Mouse (Mus musculus) lung, postnatal 0 days (tissue): Measurements from ENCODE around the gene Pgbd5.

Experiments used
- CTCF ChIP-seq: IDR thresholded peaks from 2 replicates; pipeline ENCODE4 v1.5.1; 2016; ENCODE audit warnings: antibody characterized with exemption, mild to moderate bottlenecking
- EP300 ChIP-seq: IDR thresholded peaks from 2 replicates; pipeline ENCODE4 v1.6.1; 2016; ENCODE audit warnings: antibody characterized with exemption, mild to moderate bottlenecking, control low read depth

DNA sequence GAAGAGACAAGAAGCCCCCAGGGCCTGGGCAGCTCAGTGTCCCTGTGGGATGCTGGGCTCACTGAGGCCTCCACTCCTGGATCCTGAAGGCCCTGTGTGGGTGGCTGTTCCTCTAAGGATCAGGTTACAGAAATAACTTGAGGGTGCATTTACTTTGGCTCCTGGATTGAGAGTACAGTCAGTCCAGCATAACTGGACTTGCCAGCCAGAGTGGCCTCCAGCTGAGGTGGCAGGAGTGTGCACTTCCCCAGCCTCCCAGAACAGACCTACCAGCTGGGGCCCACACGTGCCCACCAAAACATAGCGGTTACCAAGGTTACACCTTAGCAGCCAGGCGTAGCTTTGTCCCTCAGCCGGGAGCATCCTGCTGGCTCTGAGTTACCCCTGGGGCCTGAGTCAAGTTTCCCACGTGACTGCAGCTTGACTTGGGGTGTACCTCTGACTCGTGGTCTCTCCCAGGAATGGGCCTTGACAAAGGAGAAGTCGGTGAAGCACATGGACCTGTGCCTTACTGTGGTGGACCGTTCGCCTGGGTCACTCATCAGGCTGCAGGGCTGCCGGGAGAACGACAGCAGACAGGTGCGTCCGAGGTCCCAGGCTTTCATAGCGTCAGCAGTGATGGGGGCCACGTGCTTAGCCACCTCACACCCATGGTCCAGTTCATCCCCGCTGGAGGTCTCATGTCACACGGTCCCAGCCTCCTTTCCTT, 98.9 kb downstream of the Pgbd5 start:
- TF ChIP-seq CTCF (no peak), EP300 (no peak)
